Mouse (Mus musculus) small intestine, adult 2 months (tissue): ENCODE data around the gene Rhbdl3. TPM values are rescaled to one million over a fixed set of nuclear protein-coding genes. Genes with fewer than 3 reads are reported as not detected.

Experiments
- H3K27ac ChIP-seq: fragments of 200-500 bp; 2 replicates; pipeline ENCODE4 v1.5.1; 2012; ENCODE audit warnings: low read depth, low read length, control low read depth, inconsistent platforms; ENCODE audit not compliant: insufficient read depth
- H3K27me3 ChIP-seq: fragments of 200-500 bp; 2 replicates; pipeline ENCODE4 v1.6.1; 2012; ENCODE audit warnings: mild to moderate bottlenecking, moderate library complexity, low read length, inconsistent platforms; ENCODE audit not compliant: control insufficient read depth, insufficient read depth
- H3K36me3 ChIP-seq: fragments of 200-500 bp; 2 replicates; pipeline ENCODE4 v1.6.1; 2012; ENCODE audit warnings: mild to moderate bottlenecking, low read length, control low read depth, inconsistent platforms; ENCODE audit not compliant: control insufficient read depth, insufficient read depth
- H3K4me1 ChIP-seq: fragments of 200-500 bp; 2 replicates; pipeline ENCODE4 v1.6.1; 2012; ENCODE audit warnings: low read length, inconsistent platforms, mixed read lengths; ENCODE audit not compliant: control insufficient read depth, insufficient read depth, insufficient read length
- H3K4me3 ChIP-seq: fragments of 200-500 bp; 2 replicates; pipeline ENCODE4 v1.5.1; 2012; ENCODE audit warnings: low read depth, mild to moderate bottlenecking, control low read depth, inconsistent platforms, low read length, moderate library complexity
- CTCF ChIP-seq: fragments of 200-500 bp; IDR thresholded peaks from 2 replicates; pipeline ENCODE4 v1.5.1; 2012; ENCODE audit warnings: low read depth, mild to moderate bottlenecking, control low read depth, inconsistent platforms, low read length, moderate library complexity, mixed read lengths; ENCODE audit not compliant: insufficient replicate concordance, insufficient read length; ENCODE audit errors: extremely low read depth
- POLR2A ChIP-seq: fragments of 200-500 bp; IDR thresholded peaks from 2 replicates; pipeline ENCODE4 v1.6.1; 2012; ENCODE audit warnings: low read depth, mild to moderate bottlenecking, control low read depth, inconsistent platforms, low read length, moderate library complexity
- WGBS: fragments of 180-500 bp; shearing (Covaris S2); methylation state at CpG from one replicate; pipeline ENCODE4 v1.1.7; 2018; 5-methylcytosine and 5-hydroxymethylcytosine counted together
- polyA plus RNA-seq: library from polyadenylated mRNA; depleted of rRNA; stranded (reverse); fragments of >200 nt; gene quantifications from 2 replicates; pipeline ENCODE4 v1.2.3, GENCODE M21; 2012

Gene Rhbdl3
- polyA plus RNA-seq, 1 experiment: 1.5 TPM

DNA sequence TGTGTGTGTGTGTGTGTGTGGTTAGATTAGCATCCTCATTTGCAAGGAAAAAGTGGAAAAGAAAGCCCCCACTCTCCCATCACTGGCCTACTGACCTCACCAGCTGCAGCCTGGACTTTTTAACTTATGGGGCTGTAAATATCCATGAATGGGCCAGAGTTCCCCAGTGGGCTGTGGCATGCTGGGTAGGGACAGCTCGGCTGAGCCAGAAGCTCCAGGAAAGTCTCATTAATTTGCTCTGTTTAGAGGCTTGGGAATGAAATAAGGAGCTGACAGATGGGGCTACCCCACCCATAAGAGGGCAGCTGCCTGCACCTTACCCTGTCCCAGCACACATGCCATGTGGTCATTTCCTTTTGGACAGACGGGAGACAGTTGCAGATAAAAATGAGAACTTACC lies 11.3 kb downstream of the Rhbdl3 start:
- H3K27me3 ChIP-seq: no peaks in the 10 kb centered on the region
- H3K27ac ChIP-seq: no peak overlapping the region
- no peaks in the 10 kb centered on the region for H3K4me1 ChIP-seq
- no peak overlapping the region for H3K4me3 ChIP-seq
- no peaks in the 10 kb centered on the region for H3K36me3 ChIP-seq
- TF ChIP-seq CTCF: no peak
- TF ChIP-seq POLR2A: no peak
- WGBS: 36% methylated on average over 2 of the region's 2 CpGs

- Histone ChIP-seq H3K36me3 (no peaks in the 10 kb centered on the region), H3K27ac (no peak overlapping the region), H3K27me3 (no peaks in the 10 kb centered on the region), H3K4me3 (no peak overlapping the region), H3K4me1 (no peaks in the 10 kb centered on the region)
- WGBS: 7% methylated on average over 6 of the region's 6 CpGs
- TF ChIP-seq POLR2A (no peak), CTCF (no peak)
These were observed 11.9 kb downstream of the Rhbdl3 start for GRCm38 (mm10) chr11:80312565-80312964.

DNA sequence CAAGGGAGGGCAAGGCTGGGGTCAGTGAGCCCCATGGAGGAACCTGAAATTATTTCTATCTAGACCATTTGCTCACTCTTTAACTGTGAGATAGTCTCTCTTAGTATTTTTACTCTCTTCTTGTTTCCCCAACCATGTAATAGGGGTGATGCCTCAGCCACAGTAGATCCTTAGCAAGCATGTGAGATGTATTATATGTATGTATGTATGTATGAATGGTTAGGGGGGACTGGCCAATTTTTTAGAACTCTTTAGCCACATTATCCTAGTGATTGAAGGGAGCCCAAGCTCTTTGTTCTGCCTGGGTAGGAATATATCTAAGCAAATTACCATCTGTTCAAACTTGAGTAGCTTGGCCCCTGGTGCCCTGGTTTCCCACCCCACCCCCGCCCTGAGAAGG lies 12.8 kb downstream of the Rhbdl3 start:
- no peak overlapping the region for H3K27ac ChIP-seq
- no peaks in the 10 kb centered on the region for H3K4me1 ChIP-seq
- 69% methylated on average over 1 of the region's 1 CpGs for WGBS
- no peak for TF ChIP-seq CTCF
- TF ChIP-seq POLR2A: no peak
- H3K4me3 ChIP-seq: no peak overlapping the region
- H3K36me3 ChIP-seq: no peaks in the 10 kb centered on the region
- no peaks in the 10 kb centered on the region for H3K27me3 ChIP-seq

DNA sequence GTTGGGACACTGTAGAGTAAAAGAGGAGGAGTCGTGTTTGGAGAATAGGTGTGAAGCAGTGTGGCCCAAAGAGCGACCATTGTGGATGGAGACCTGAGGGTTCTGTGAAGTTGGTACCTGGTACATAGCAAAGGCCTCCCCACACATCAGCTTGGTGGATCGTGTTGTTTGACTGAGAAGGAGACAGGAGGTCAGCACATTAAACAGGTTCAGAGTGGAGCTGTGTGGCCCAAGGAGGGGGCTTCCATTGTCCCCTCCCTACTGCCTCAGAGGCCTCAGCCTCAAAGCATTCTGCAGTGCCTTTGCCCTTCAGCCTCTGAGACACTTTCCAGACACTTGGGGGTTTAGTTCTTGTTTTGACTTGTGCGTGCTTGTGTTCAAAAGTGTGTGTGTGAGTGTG lies 13.2 kb downstream of the Rhbdl3 start:
- WGBS: 78% methylated on average over 4 of the region's 4 CpGs
- TF ChIP-seq CTCF: no peak
- TF ChIP-seq POLR2A: no peak
- no peaks in the 10 kb centered on the region for H3K27me3 ChIP-seq
- H3K4me3 ChIP-seq: no peak overlapping the region
- no peak overlapping the region for H3K27ac ChIP-seq
- H3K36me3 ChIP-seq: no peaks in the 10 kb centered on the region
- no peaks in the 10 kb centered on the region for H3K4me1 ChIP-seq

- Histone ChIP-seq H3K4me1 (no peaks in the 10 kb centered on the region), H3K27me3 (no peaks in the 10 kb centered on the region), H3K36me3 (no peaks in the 10 kb centered on the region), H3K27ac (no peak overlapping the region), H3K4me3 (no peak overlapping the region)
- 64% methylated on average over 10 of the region's 10 CpGs for WGBS
- TF ChIP-seq CTCF (no peak), POLR2A (no peak)
These were observed 15.3 kb downstream of the Rhbdl3 start for GRCm38 (mm10) chr11:80315743-80316639.

- H3K4me3 ChIP-seq: no peak overlapping the region
- H3K27ac ChIP-seq: no peak overlapping the region
- no peaks in the 10 kb centered on the region for H3K36me3 ChIP-seq
- TF ChIP-seq POLR2A: no peak
- H3K4me1 ChIP-seq: no peaks in the 10 kb centered on the region
- H3K27me3 ChIP-seq: no peaks in the 10 kb centered on the region
- WGBS: 48% methylated on average over 13 of the region's 13 CpGs
These were observed 22.5 kb downstream of the Rhbdl3 start for GRCm38 (mm10) chr11:80323255-80323654.

DNA sequence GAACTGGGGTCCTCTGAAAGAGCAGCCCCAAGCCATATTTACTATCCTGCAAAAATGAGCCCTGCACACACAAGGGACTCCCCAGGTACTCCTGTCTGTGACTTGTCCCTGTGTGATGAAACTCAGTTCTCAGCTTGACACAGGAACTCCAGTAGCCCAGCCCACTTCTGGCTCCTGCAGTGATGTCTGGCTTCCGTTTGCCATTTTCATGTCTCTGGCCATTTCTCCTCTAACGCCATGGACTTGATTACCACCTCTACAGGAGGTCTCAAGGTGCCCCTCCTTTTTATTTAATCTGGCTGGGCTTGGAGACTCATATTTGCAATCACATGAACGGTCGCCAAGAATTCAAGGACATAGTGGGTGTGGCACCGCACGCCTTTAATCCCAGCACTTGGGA lies 23.9 kb downstream of the Rhbdl3 start:
- no peak for TF ChIP-seq POLR2A
- TF ChIP-seq CTCF: no peak
- Histone ChIP-seq H3K27me3 (no peaks in the 10 kb centered on the region), H3K27ac (no peak overlapping the region), H3K36me3 (no peaks in the 10 kb centered on the region), H3K4me1 (no peaks in the 10 kb centered on the region), H3K4me3 (no peak overlapping the region)
- 76% methylated on average over 6 of the region's 6 CpGs for WGBS
